Mouse (Mus musculus) bone marrow, adult 2 months (tissue): ENCODE results near the gene Rgs3. TPM values are rescaled to one million over a fixed set of nuclear protein-coding genes. Genes with fewer than 3 reads are reported as not detected.

Experiments
- H3K27ac ChIP-seq: fragments of 200-500 bp; 2 replicates; pipeline ENCODE4 v1.5.1; 2012; ENCODE audit warnings: low read depth, mild to moderate bottlenecking, control low read depth, inconsistent platforms, low read length; ENCODE audit not compliant: control insufficient read depth, poor library complexity, insufficient read depth
- H3K4me1 ChIP-seq: fragments of 200-500 bp; 2 replicates; pipeline ENCODE4 v1.6.1; 2011; ENCODE audit warnings: low read length; ENCODE audit not compliant: control insufficient read depth, insufficient read depth
- H3K4me3 ChIP-seq: fragments of 200-500 bp; replicated peaks from 2 replicates; pipeline ENCODE3; 2011; ENCODE audit warnings: mild to moderate bottlenecking, low read depth, low read length, control low read depth; ENCODE audit not compliant: control insufficient read depth
- CTCF ChIP-seq: fragments of 200-500 bp; IDR thresholded peaks from 2 replicates; pipeline ENCODE4 v1.5.1; 2011; ENCODE audit warnings: low read length, control low read depth; ENCODE audit not compliant: control insufficient read depth, insufficient read depth
- POLR2A ChIP-seq: fragments of 200-500 bp; IDR thresholded peaks from 2 replicates; pipeline ENCODE4 v1.6.1; 2011; ENCODE audit warnings: low read depth, mild to moderate bottlenecking, control low read depth, low read length, borderline replicate concordance; ENCODE audit not compliant: control insufficient read depth
- WGBS: fragments of 180-500 bp; shearing (Covaris S2); methylation state at CpG from one replicate; pipeline ENCODE4 v1.1.7; 2018; 5-methylcytosine and 5-hydroxymethylcytosine counted together
- polyA plus RNA-seq: library from polyadenylated mRNA; stranded (reverse); fragments of >200 nt; gene quantifications from 2 replicates; pipeline ENCODE4 v1.2.4, GENCODE M21; 2011; ENCODE audit warnings: low replicate concordance; ENCODE audit not compliant: missing spikeins, insufficient read depth, insufficient read length

Gene Rgs3
- polyA plus RNA-seq, 1 experiment = 27.0 TPM

DNA sequence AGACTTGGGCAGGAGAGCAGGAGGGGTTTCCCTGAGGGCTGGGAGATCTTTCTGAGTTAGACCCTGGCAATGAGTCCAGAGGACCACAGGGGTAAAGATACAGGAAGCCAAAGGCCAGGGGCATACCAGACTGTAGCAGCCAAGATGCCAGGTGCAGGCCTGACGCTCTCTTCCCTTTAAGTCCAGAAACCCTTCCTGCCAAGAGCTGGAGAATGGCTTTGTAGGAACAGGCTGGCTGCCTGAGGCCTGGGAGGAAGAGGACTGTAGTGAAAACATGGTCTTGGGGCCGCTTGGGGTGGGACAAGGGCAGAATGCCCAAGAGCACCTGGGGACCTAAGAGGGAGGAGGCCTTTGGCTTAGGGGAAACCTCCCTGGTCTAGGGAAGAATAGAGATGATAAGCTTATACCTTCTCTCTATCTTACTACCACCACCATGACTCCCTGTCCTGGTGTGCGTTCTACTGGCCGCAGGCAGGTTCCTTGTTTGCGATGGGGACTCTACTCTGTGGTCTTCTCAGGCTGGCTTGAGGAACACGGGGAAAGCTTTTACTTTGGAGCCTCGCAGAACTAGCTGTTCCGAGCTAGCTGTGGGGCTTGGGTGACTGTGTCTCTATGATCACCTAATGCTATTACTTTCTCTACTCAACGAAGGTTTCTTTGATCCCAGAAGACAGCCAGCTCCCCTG lies 46.4 kb downstream of the Rgs3 start:
- no peaks in the 10 kb centered on the region; the same call in 1 of the 2 replicates for H3K4me1 ChIP-seq
- TF ChIP-seq CTCF (no peak), POLR2A (no peak)
- WGBS = 77% methylated on average over 9 of the region's 9 CpGs

DNA sequence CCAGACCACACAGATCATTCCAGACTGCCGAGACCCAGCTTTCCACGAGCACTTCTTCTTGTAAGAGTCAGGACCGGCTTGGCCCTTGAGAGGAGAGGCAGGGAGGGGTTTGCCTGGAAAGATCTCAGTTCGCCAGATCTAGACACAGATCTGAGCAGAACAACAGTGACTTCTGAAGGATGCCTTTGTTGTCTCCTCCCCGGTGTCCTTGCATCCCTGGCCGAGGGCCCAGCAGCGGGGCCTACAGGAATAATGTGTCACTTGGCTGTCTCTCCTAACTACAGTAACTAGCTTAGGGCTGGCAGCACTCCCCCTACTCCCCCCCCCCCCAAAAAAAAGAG lies 46.9 kb downstream of the Rgs3 start:
- Histone ChIP-seq H3K27ac (no peak overlapping the region), H3K4me3 (no peak overlapping the region), H3K4me1 (no peaks in the 10 kb centered on the region; the same call in 1 of the 2 replicates)
- WGBS = 78% methylated on average over 7 of the region's 7 CpGs
- TF ChIP-seq CTCF (no peak), POLR2A (no peak)

More for the DNA sequence above, 46.4 kb downstream of the Rgs3 start:
- Histone ChIP-seq H3K27ac (no peak overlapping the region), H3K4me3 (no peak overlapping the region)

DNA sequence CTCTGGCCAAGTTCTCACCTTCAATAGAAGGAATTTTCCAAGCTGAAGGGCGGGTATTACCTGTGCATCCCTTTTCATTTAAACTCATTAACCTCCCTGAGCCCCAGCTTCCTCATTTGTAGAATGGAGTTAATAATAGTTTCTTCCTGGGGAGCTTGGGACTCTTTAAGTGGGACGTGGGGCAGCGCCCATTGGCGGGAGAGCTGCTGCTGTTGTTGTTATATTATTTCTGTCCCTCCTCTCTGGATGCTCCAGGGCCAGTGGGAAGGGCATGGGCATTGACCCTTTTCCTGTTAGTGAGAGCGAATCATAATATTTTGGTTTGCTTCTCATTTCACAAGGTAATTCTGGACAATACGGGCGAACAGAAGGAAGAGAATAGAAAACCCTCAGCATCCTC lies 47.3 kb downstream of the Rgs3 start:
- 65% methylated on average over 7 of the region's 7 CpGs for WGBS
- H3K27ac ChIP-seq = no peak overlapping the region
- H3K4me3 ChIP-seq = no peak overlapping the region
- no peaks in the 10 kb centered on the region; the same call in 1 of the 2 replicates for H3K4me1 ChIP-seq
- TF ChIP-seq POLR2A = no peak
- no peak for TF ChIP-seq CTCF

DNA sequence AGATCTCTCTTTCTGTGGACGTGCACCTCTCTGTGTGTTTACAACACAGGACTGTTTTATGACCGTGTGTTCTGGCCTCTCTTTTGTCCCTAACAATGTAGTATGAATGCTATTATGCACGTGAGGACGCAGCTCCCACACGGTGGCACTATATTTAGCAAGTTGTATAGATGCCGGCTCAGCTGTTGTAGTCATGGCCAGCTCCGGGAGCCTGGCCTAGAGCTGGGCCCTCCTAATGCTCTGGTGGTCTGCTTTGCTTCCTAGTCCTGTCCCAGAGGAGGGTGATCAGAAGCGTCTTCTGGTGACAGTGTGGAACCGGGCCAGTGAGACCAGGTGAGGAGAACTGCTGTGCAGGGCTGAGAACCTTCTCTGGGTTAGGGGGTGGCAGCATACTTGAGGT lies 47.7 kb downstream of the Rgs3 start:
- H3K4me1 ChIP-seq = no peaks in the 10 kb centered on the region; the same call in 1 of the 2 replicates
- H3K27ac ChIP-seq = no peak overlapping the region
- TF ChIP-seq CTCF (no peak), POLR2A (no peak)
- no peak overlapping the region for H3K4me3 ChIP-seq
- WGBS = 25% methylated on average over 9 of the region's 9 CpGs

DNA sequence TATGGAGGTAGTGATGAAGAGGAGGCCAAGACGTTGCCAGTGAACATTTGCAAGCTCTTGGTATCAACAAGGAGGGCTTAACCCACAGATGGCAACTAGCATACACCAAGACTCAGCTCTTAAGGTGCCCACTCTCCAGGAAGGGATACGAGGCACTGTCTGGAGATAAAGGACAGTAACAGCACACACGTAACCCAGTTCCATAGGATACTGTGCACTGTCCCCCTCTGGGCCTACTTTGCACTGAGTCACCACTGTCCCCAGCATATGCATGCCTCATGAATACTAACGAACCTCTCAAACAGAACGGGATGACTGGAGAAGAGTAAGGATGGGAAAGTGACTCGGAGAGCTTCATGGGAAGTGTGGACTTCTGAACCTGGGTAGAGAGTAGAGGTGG lies 48.2 kb downstream of the Rgs3 start:
- Histone ChIP-seq H3K4me3 (no peak overlapping the region), H3K27ac (no peak overlapping the region), H3K4me1 (no peaks in the 10 kb centered on the region; the same call in 1 of the 2 replicates)
- TF ChIP-seq POLR2A (no peak), CTCF (no peak)
- 75% methylated on average over 6 of the region's 6 CpGs for WGBS

DNA sequence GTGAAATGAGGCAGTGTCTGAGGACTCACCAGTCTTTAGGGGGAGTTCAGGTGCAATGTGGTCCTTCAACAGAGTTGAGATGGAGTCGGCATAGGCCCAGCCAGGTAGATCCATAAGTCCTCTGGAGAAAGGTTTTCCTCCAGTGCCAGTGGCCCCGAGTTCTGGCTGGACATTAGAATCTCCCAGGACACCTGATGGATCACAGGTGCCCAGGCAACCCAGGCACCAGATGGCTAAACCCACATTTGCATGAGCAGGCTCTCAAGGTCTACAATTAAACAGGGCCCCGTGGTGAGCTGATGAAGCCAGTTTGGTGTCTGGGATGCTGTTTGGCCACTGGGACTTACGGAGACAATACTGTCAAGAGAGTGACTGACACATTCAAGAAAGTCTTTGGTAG lies 49.7 kb downstream of the Rgs3 start:
- Histone ChIP-seq H3K4me3 (no peak overlapping the region), H3K27ac (no peak overlapping the region), H3K4me1 (no peaks in the 10 kb centered on the region; the same call in 1 of the 2 replicates)
- TF ChIP-seq POLR2A = no peak
- TF ChIP-seq CTCF = no peak
- 78% methylated on average over 4 of the region's 4 CpGs for WGBS

DNA sequence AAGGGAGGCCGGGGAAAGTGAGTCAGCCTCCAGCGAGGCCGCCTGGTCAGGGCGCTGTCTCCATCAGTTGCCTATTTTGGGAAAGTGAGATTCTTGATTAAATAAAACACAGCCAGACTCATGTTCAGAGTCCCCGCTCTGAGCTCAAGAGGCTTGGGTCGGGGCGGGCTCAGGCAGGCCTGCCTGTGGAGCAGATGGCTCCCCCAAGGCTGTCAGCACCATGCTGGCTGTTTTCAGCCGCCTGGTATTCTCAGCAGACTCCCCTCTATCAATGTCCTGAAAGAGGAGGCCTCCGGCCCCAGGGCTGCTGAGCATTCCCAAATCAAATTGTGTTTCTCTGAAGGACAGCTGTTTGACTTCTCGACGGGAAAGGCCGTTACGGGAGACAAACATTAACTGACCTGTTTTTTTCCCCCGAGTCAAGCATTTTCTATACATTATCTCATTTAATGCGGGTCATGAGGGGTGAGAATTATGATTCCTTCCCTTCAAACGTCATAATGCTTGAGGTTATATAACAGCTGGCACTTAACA lies 50.6 kb downstream of the Rgs3 start:
- Histone ChIP-seq H3K27ac (no peak overlapping the region), H3K4me3 (no peak overlapping the region), H3K4me1 (no peaks in the 10 kb centered on the region; the same call in 1 of the 2 replicates)
- no peak for TF ChIP-seq POLR2A
- TF ChIP-seq CTCF = no peak
- 82% methylated on average over 16 of the region's 16 CpGs for WGBS

DNA sequence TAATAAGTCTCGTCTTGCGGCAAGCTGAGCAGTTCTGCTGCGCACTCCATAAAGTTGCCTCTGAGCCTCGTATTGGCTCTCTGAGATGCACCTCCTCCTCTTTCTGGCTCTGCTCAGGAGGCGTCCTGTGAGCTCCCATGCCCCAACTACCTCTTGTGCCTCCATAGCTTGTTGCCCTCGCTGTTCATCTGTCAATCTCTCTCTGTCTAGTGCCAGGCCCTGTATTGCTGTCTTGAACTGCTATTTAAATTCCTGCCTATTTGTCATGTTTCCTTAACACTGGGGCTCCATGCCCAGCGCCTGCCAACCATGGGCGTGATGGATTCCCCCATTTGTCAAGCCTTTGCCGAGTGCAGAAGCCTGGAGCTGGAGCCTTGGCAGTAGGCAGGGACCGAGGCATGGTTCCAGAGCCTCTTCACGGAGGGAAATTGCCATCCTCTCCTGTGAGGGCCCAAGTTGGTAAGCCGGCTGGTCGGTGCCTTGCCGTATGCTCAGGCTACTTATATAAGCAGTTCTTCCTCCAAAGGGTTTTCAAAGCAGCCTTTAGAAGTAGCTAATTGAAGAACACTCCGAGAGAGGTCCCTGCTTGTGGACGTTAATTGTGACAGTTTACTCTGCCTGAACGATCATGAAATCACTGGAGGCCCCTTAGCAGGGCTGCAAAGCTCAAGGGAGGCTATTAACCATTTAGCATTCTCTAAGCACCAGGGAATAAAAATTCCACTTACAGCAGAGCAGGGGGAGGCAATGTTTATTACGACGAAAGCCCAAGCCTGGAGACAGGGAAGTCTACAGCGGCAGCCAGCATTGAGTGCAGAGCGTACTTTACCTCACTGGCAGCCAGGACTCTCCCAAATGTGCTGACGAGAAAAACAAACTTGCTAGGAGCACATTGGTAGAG lies 53.2 kb downstream of the Rgs3 start:
- H3K27ac ChIP-seq = no peak overlapping the region
- H3K4me1 ChIP-seq = no peaks in the 10 kb centered on the region; the same call in 1 of the 2 replicates
- no peak overlapping the region for H3K4me3 ChIP-seq
- no peak for TF ChIP-seq POLR2A
- no peak for TF ChIP-seq CTCF
- 81% methylated on average over 22 of the region's 22 CpGs for WGBS
